Mouse (Mus musculus): Measurements from ENCODE around the gene Isy1.

GRCm38 (mm10) chr6:87806028-87806427 is 32.6 kb downstream of the Isy1 start:
- no peak for TF ChIP-seq CTCF (IDR thresholded peaks at IDR 0.05; ENCODE audit: control insufficient read depth, insufficient read depth, insufficient replicate concordance, low read depth, low read length)
- no peak for TF ChIP-seq POLR2A (IDR thresholded peaks at IDR 0.05; ENCODE audit: control insufficient read depth, low read depth, low read length)
